Mouse (Mus musculus) E14TG2a.4 (cell line): Measurements from ENCODE around the gene Dync2li1.

Source experiments
- CTCF ChIP-seq: conservative IDR thresholded peaks from 2 replicates; pipeline ENCODE4 v1.5.1; 2014; ENCODE audit warnings: low read length
- POU5F1 ChIP-seq: IDR thresholded peaks from 2 replicates; pipeline ENCODE4 v1.6.1; 2014; ENCODE audit warnings: low read length, borderline replicate concordance

DNA sequence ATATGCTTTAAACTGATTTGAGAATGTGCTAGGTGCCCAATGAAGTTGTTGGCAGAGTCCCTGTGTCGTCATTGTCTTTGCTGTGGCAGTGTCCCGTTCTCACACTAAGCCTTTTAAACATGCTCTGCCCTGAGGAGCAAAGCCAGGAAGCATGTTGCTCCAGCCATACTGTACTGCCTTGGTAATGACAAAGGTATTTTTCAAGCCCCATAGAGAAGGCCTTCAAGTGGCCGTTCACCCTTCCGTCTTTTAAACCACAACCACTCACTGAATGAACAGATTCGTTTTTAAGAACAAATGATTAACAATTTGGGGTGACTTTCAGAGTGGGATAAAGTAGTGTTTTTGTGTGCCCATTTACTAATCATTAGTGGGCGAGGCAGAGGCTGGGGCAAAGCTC, 5.1 kb upstream of the Dync2li1 start:
- TF ChIP-seq CTCF = no peak
- TF ChIP-seq POU5F1 = no peak
